Mouse (Mus musculus): ENCODE measurements at regions not wholly inside any gene's neighbourhood (a gene's known extent, or its start where the extent isn't known, plus 50 kb on each side); places are given as distances from the start of the nearest gene placed in this dataset.
"Not testable (repeated sequence)": the region's sequence is repeated elsewhere in the genome, so short reads cannot be mapped to it uniquely, and the experiment has no call there.

- no peak for ATAC-seq
- Histone ChIP-seq H3K4me3 (replicated peaks) (no peak overlapping the region), H3K36me3 (no peaks in the 10 kb centered on the region), H3K9me3 (no peaks in the 10 kb centered on the region), H3K4me1 (replicated peaks) (no peaks in the 10 kb centered on the region), H3K27me3 (no peaks in the 10 kb centered on the region), H3K9ac (replicated peaks) (no peak overlapping the region), H3K27ac (no peak overlapping the region), H3K4me2 (replicated peaks) (no peak overlapping the region)
Observed at GRCm38 (mm10) chr13:5553461-5553860, 307.8 kb upstream of the Klf6 start.

DNA sequence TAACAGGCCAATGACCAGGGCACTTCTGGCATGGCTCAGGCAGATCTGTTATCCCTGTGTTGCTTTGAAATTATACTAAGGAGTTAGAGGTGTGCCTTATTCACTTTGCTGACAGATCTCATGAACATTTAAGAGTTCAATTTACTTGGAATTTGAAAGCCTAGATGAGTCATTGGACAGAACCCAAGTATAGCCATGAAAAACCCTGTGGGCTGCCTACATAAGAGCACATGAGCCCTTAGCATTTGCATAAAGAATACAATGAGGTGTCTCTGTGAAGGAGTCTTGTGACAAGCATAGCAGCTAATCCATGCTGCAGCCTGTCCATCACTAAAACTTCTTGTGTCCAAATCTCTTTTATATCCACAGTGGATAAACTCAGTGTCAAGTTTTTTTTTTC lies 303.2 kb upstream of the Klf6 start:
- ATAC-seq = no peak
- Histone ChIP-seq H3K36me3 (no peaks in the 10 kb centered on the region), H3K27me3 (no peaks in the 10 kb centered on the region), H3K4me1 (replicated peaks) (no peaks in the 10 kb centered on the region), H3K9ac (replicated peaks) (no peak overlapping the region), H3K27ac (no peak overlapping the region), H3K4me3 (replicated peaks) (no peak overlapping the region), H3K4me2 (replicated peaks) (no peak overlapping the region), H3K9me3 (no peaks in the 10 kb centered on the region)

GRCm38 (mm10) chr13:5566479-5566878 lies 294.8 kb upstream of the Klf6 start:
- no peak for ATAC-seq
- WGBS = 82% methylated on average over 2 of the region's 2 CpGs

GRCm38 (mm10) chr13:5566896-5567295 lies 294.4 kb upstream of the Klf6 start:
- no peak overlapping the region for H3K9ac ChIP-seq (replicated peaks)
- no peak overlapping the region for H3K4me2 ChIP-seq (replicated peaks)
- WGBS = 93% methylated on average over 2 of the region's 2 CpGs
- H3K4me1 ChIP-seq (replicated peaks) = no peaks in the 10 kb centered on the region
- no peak overlapping the region for H3K4me3 ChIP-seq (replicated peaks)
- no peak for ATAC-seq
- H3K36me3 ChIP-seq = no peaks in the 10 kb centered on the region
- H3K27me3 ChIP-seq = no peaks in the 10 kb centered on the region
- H3K27ac ChIP-seq = no peak overlapping the region
- H3K9me3 ChIP-seq = no peaks in the 10 kb centered on the region

More at GRCm38 (mm10) chr13:5566479-5566878, 294.8 kb upstream of the Klf6 start:
- Histone ChIP-seq H3K4me2 (replicated peaks) (no peak overlapping the region), H3K27ac (no peak overlapping the region), H3K4me3 (replicated peaks) (no peak overlapping the region), H3K9ac (replicated peaks) (no peak overlapping the region), H3K4me1 (replicated peaks) (no peaks in the 10 kb centered on the region), H3K27me3 (no peaks in the 10 kb centered on the region), H3K36me3 (no peaks in the 10 kb centered on the region), H3K9me3 (no peaks in the 10 kb centered on the region)

DNA sequence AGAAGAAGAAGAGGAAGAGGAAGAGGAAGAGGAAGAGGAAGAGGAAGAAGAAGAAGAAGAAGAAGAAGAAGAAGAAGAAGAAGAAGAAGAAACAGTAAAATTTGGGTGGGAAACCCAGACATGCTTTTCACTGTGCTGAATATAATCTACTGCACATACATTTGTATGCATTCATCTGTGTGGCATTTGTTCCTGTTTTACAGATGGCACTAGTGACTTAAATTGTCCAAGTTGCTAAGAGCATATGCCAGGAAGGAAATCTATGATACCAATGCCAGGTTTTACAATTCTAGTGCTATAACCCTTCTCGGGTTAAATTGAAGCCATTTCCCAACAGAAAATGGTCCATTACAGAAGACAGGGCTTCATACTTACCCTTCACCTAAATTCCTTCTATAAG lies 291.7 kb upstream of the Klf6 start:
- 90% methylated on average over 1 of the region's 1 CpGs for WGBS
- no peak for ATAC-seq
- Histone ChIP-seq H3K4me2 (replicated peaks) (no peak overlapping the region), H3K27ac (no peak overlapping the region), H3K4me3 (replicated peaks) (no peak overlapping the region), H3K9ac (replicated peaks) (no peak overlapping the region), H3K9me3 (no peaks in the 10 kb centered on the region), H3K36me3 (no peaks in the 10 kb centered on the region), H3K4me1 (replicated peaks) (no peaks in the 10 kb centered on the region), H3K27me3 (no peaks in the 10 kb centered on the region)

GRCm38 (mm10) chr13:5570386-5570785 lies 290.9 kb upstream of the Klf6 start:
- Histone ChIP-seq H3K9ac (replicated peaks) (no peak overlapping the region), H3K27me3 (no peaks in the 10 kb centered on the region), H3K36me3 (no peaks in the 10 kb centered on the region), H3K27ac (no peak overlapping the region), H3K4me1 (replicated peaks) (no peaks in the 10 kb centered on the region), H3K9me3 (no peaks in the 10 kb centered on the region), H3K4me3 (replicated peaks) (no peak overlapping the region), H3K4me2 (replicated peaks) (no peak overlapping the region)
- WGBS = 97% methylated on average over 2 of the region's 2 CpGs
- no peak for ATAC-seq

- H3K36me3 ChIP-seq = no peaks in the 10 kb centered on the region
- no peak overlapping the region for H3K27ac ChIP-seq
- no peak overlapping the region for H3K4me2 ChIP-seq (replicated peaks)
- no peaks in the 10 kb centered on the region for H3K9me3 ChIP-seq
- ATAC-seq = no peak
- no peak overlapping the region for H3K4me3 ChIP-seq (replicated peaks)
- no peaks in the 10 kb centered on the region for H3K4me1 ChIP-seq (replicated peaks)
- H3K9ac ChIP-seq (replicated peaks) = no peak overlapping the region
- 88% methylated on average over 5 of the region's 5 CpGs for WGBS
- H3K27me3 ChIP-seq = no peaks in the 10 kb centered on the region
Observed at GRCm38 (mm10) chr13:5576568-5576967, 284.7 kb upstream of the Klf6 start.

DNA sequence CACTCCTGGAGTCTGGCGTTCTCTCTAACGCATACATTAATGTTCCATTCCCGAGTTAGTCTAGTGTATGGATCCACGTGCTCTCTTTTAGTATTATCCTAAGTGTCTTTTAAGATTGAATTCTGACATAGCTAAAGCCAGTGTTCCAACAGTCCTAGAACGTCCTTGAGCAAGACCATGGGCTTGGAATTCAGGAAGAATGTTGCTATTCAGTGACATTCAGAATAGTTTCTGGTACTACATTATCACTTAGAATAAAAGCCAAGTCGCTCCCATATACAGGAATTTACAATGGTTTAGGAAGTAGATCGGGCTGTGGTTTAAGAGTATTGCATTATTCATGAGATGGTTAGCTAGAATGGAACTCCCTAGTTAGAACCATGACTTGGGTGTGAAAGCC lies 277.6 kb upstream of the Klf6 start:
- not testable (repeated sequence) for H3K4me2 ChIP-seq (replicated peaks); H3K36me3 ChIP-seq; H3K4me3 ChIP-seq (replicated peaks); H3K9ac ChIP-seq (replicated peaks); H3K9me3 ChIP-seq; H3K4me1 ChIP-seq (replicated peaks); H3K27me3 ChIP-seq; ATAC-seq; H3K27ac ChIP-seq
- 87% methylated on average over 7 of the region's 7 CpGs for WGBS

GRCm38 (mm10) chr13:5587196-5587595 lies 274.1 kb upstream of the Klf6 start:
- ATAC-seq = no peak
- no peak overlapping the region for H3K4me3 ChIP-seq (replicated peaks)

DNA sequence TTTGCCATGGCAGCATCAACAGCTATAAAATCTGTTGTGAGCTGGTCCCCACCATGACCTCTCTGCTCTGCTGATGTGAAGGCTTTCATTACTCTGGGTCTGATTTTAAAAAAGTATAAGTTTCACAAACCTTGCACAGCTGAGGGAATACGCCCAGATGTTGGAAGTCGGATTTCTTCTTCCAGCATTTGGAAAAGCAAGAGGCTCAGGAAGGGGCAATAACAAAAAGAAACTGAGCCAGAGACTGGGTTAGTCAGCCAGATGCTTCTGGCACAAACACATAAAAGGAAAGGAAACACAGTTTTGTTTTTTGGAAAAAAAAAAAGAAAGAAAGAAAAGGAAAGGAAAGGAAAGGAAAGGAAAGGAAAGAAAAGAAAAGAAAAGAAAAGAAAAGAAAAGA lies 270.0 kb upstream of the Klf6 start:
- Histone ChIP-seq H3K4me2 (replicated peaks) (no peak overlapping the region), H3K4me3 (replicated peaks) (no peak overlapping the region), H3K9me3 (no peaks in the 10 kb centered on the region), H3K27ac (no peak overlapping the region), H3K4me1 (replicated peaks) (no peaks in the 10 kb centered on the region), H3K9ac (replicated peaks) (no peak overlapping the region), H3K27me3 (no peaks in the 10 kb centered on the region), H3K36me3 (no peaks in the 10 kb centered on the region)
- 80% methylated on average over 2 of the region's 2 CpGs for WGBS
- no peak for ATAC-seq

More at GRCm38 (mm10) chr13:5587196-5587595, 274.1 kb upstream of the Klf6 start:
- no peak overlapping the region for H3K27ac ChIP-seq
- H3K27me3 ChIP-seq = no peaks in the 10 kb centered on the region
- no peaks in the 10 kb centered on the region for H3K36me3 ChIP-seq
- H3K9me3 ChIP-seq = no peaks in the 10 kb centered on the region
- H3K9ac ChIP-seq (replicated peaks) = no peak overlapping the region
- no peaks in the 10 kb centered on the region for H3K4me1 ChIP-seq (replicated peaks)
- no peak overlapping the region for H3K4me2 ChIP-seq (replicated peaks)

GRCm38 (mm10) chr13:5591837-5592555 lies 269.3 kb upstream of the Klf6 start:
- H3K4me1 ChIP-seq (replicated peaks) = no peaks in the 10 kb centered on the region
- no peaks in the 10 kb centered on the region for H3K36me3 ChIP-seq
- H3K4me3 ChIP-seq (replicated peaks) = no peak overlapping the region
- ATAC-seq = peak; percentile 50; the same call in 1 of the 2 replicates
- no peak overlapping the region for H3K9ac ChIP-seq (replicated peaks)
- H3K4me2 ChIP-seq (replicated peaks) = no peak overlapping the region
- 57% methylated on average over 4 of the region's 4 CpGs for WGBS
- no peak overlapping the region for H3K27ac ChIP-seq
- no peaks in the 10 kb centered on the region for H3K9me3 ChIP-seq
- no peaks in the 10 kb centered on the region for H3K27me3 ChIP-seq

GRCm38 (mm10) chr13:5592556-5593061 lies 268.7 kb upstream of the Klf6 start:
- Histone ChIP-seq H3K27me3 (no peaks in the 10 kb centered on the region), H3K36me3 (no peaks in the 10 kb centered on the region), H3K9me3 (no peaks in the 10 kb centered on the region), H3K4me2 (replicated peaks) (no peak overlapping the region), H3K9ac (replicated peaks) (no peak overlapping the region), H3K4me3 (replicated peaks) (no peak overlapping the region), H3K27ac (no peak overlapping the region), H3K4me1 (replicated peaks) (no peaks in the 10 kb centered on the region)
- no peak for ATAC-seq
- 54% methylated on average over 3 of the region's 3 CpGs for WGBS

DNA sequence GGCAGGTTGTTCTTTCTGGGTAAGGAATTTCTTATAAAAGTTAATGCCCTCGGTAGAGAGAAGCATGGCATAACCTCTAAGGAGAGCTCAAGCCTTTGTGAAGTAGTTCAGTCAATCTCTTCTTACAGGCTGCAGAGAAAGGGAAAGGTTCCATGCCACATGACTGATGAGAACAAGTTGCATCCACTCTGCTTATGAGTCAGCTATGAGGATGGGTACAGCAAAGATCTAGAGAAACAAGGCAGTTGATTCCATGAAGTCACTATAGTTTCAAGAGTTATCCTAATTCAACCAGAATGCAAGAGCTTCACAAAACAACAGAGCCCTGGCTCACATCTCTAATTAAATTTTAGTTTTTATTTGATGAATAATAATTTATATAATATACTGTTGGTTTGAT lies 259.6 kb upstream of the Klf6 start:
- no peaks in the 10 kb centered on the region for H3K9me3 ChIP-seq
- H3K4me1 ChIP-seq (replicated peaks) = no peaks in the 10 kb centered on the region
- H3K27ac ChIP-seq = no peak overlapping the region
- WGBS = 91% methylated on average over 1 of the region's 1 CpGs
- no peak overlapping the region for H3K4me3 ChIP-seq (replicated peaks)
- no peak for ATAC-seq
- no peaks in the 10 kb centered on the region for H3K36me3 ChIP-seq
- H3K27me3 ChIP-seq = no peaks in the 10 kb centered on the region
- no peak overlapping the region for H3K9ac ChIP-seq (replicated peaks)
- H3K4me2 ChIP-seq (replicated peaks) = no peak overlapping the region
